Mouse (Mus musculus): ENCODE data around the gene Il11. TPM values are rescaled to one million over a fixed set of nuclear protein-coding genes. Genes with fewer than 3 reads are reported as not detected.
"Not testable (repeated sequence)": the region's sequence is repeated elsewhere in the genome, so short reads cannot be mapped to it uniquely, and the experiment has no call there.

The Il11 gene
- total RNA-seq (2021), result under 1 TPM; 0.17 to 0.51 TPM
- long read RNA-seq, experiment 1, result 0 reads
- long read RNA-seq, experiment 2, partial matches to known transcripts, result 0 of 3 reads
- long read RNA-seq, experiment 2, other reads (novel, unspliced or antisense), result 3 of 3 reads

- no peak for DNase-seq (ENCODE audit: low spot score in 2 of 2)
Observed at GRCm38 (mm10) chr7:4782759-4783158, at the start of gene Il11, which contains the start of gene Tmem190. Gene Il11 (minus strand): TSS chr7:4782859. Gene Tmem190 (plus strand): TSS chr7:4782937.

DNA sequence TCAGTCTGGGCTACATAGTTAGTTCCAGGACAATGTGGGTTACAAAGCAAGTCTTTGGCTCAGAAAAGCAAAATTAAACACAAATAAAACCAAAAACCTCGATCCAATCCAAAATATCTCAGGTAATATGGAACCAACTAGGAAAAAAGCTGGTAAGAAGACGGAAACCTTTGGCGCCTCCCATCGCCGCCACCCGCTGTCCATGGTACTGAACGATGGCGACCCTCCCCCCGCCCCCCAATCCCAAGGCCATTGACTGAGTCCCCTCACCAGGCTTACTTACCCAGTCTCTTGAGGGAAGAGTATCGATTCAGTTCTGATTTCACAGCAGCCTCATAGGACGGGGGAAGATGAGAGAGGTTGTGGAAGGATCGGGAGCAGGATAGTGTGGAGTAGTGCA, 47.8 kb upstream of the Il11 start:
- no peak for DNase-seq (ENCODE audit: low spot score in 2 of 2)

DNA sequence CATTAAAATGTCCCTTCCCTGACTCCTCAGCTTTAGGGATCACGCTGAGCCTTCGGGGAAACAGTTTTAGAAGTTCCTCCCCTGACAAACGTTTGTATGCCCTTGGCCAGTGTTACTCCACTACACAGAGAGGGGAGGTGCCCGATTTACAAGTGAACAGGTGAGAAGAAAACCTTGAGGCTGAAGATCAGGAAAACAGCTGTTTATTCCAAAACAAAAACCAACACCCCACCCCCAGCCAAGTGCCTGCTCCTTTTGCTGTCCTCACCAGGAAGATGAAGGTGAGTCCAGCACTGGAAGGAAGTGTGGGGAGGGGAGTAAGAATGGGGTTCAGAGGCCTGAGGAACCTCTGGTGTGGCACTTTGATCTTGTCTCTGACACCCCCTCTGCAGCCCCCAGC, 42.7 kb upstream of the Il11 start:
- no peak for DNase-seq (ENCODE audit: low spot score in 2 of 2)

DNA sequence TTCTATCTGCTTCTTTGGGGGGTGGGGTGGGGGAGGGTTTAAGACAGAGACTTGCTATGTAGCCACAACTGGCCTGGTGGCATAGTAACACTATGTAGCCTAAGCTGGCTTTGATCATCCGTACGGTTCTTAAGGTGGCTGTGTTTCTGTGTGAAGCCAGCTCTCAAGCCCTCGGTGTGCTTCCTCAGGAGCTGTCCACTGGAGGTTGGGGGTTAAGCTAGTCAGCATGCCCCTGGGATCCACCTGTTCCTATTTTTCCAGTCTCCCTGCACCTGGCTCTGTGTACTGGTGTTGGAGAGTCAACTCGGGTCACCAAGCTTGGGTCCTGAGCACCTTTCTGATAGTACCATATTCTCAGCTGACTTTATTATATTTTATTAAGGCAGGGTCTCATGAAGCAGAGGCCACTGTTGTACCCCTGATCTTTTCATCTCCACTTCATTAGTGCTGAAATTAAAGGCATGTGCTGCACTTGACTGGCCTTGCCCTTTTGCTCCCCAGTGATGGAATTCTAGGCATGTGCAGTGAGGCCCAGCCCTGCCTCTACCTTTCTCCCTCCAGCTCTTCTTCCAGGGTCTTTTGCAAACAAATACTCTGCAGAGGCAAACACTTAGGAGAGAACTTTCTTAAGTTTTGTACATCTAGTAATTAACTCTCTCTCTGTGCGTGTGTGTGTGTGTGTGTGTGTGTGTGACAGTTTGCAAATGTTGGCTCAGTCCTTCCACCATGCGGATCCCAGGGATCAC, 39.7 kb upstream of the Il11 start:
- no peak for DNase-seq (ENCODE audit: low spot score in 2 of 2)

- no peak for DNase-seq (ENCODE audit: low spot score in 2 of 2)
Observed at GRCm38 (mm10) chr7:4821690-4822089, 39.0 kb upstream of the Il11 start.

GRCm38 (mm10) chr7:4820925-4821324, 38.3 kb upstream of the Il11 start:
- DNase-seq (ENCODE audit: low spot score in 2 of 2), result not testable (repeated sequence)

GRCm38 (mm10) chr7:4816559-4816958, 33.9 kb upstream of the Il11 start:
- DNase-seq (ENCODE audit: low spot score in 2 of 2), result no peak

GRCm38 (mm10) chr7:4813105-4813791, 30.6 kb upstream of the Il11 start:
- DNase-seq (ENCODE audit: low spot score in 2 of 2), result no peak

DNA sequence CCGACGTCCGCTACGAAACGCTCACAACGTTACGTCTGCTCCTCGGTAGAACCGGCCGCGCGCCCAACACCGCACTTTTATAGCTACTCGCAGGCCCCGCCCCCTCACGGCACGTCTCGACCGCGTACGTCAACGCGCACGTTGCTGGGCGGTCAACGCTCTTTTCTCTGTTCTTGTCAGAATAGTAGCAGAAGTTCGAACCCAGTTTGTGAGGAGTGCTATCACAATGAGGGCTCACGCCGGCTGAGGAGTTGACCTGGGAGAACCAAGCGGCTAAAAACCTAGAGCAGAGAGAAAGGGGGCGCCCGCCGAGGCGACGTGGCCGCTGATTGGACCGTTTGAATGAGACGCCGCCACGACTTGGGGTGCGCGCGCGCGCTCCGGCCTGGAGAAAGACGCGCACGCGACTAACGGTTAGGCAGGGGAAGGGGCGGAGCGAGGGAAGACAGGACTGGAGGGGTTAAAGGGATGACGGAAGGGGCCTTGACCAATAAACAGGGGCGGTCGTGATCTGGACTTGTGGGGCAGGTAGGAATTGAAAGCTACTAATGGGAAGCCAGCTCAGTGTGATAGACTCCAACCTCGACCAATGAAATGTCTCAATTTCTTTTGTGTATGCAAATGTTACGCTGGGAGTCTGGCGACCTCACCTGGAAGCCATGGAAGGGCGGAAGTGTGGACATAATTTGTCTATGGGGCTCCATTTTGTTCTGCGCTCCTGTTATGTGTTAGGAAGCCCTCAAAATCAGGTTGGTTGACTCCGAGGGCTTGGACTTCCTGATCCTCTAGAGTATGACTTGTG, 29.8 kb upstream of the Il11 start, which contains the start of gene Ube2s:
Gene Ube2s (minus strand): TSS at position 288 of the 802 bp plus-strand sequence.
- peak; percentile 97 to 98 for DNase-seq (ENCODE audit: low spot score in 2 of 2)

GRCm38 (mm10) chr7:4811842-4812302, 29.2 kb upstream of the Il11 start:
- peak in 1 of 2 experiments; percentile 57 for DNase-seq (ENCODE audit: low spot score in 2 of 2)

DNA sequence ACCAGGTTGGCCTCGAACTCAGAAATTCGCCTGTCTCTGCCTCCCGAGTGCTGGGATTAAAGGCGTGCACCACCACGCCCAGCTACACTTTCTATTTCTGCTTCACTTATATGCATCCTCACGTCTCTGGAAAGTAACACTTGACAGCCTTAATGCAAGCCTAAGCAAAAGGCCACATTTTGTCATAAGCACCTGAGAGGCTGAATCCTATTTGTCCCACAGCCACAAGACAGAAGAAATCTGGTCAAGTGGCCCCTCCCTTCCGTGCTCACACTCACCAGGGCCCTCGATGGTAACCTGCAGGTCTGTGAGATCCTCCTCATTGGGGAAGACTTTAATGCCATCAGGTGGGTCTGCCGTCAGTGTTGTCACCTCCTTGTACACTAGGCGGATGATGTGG, 28.5 kb upstream of the Il11 start:
- not testable (repeated sequence) for DNase-seq (ENCODE audit: low spot score in 2 of 2)

- no peak for DNase-seq (ENCODE audit: low spot score in 2 of 2)
Observed at GRCm38 (mm10) chr7:4806716-4807115, 24.1 kb upstream of the Il11 start.

- DNase-seq (ENCODE audit: low spot score in 2 of 2), result no peak
Observed at GRCm38 (mm10) chr7:4802247-4802646, 19.6 kb upstream of the Il11 start.

DNA sequence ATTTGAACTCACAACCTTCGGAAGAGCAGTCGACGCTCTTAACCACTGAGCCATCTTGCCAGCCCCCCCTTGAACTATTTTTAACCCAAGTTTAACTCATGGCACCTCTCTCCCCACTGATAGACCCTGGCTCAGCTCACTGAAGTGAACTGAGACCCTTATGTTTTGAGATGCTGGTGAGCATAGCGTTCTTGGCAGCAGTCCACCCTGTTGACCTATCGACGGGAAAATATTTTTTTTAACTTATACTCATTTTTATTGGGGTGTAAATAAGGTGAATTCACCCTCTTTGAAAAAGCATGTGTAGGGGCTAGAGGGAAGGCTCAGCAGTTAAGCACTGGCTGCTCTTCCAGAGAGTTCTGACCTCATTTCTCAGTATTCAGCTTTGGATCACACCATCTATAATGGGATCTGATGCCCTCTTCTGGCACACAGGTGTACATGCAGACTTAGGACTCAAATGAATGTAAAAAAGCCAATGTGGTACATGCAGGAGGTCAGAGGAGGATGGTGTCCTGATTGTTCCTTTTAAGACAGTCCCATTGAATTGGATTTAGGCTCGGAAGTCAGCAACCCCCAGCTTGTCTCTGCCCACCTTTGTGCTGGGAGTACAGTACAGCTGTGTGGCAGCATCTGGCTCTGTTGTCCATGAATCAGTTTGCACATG, 13.2 kb upstream of the Il11 start:
- no peak for DNase-seq (ENCODE audit: low spot score in 2 of 2)

- no peak for DNase-seq (ENCODE audit: low spot score in 2 of 2)
Observed at GRCm38 (mm10) chr7:4794631-4795168, 12.0 kb upstream of the Il11 start.

GRCm38 (mm10) chr7:4793674-4794073, 11.0 kb upstream of the Il11 start:
- DNase-seq (ENCODE audit: low spot score in 2 of 2), result no peak

DNA sequence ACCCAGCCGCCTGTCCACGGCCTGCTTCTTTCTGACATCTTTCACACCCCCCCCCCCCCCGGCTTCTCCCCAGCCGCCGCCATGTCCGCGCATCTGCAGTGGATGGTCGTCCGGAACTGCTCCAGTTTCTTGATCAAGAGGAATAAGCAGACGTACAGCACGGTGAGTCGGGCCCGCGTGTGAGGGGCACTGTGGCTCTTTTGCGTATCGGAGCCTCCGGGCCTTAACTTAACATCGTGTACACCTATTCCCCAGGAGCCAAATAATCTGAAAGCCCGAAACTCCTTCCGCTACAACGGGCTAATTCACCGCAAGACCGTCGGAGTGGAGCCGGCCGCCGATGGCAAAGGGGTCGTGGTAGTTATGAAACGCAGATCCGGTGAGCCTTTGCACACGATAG, 10.6 kb upstream of the Il11 start:
- DNase-seq (ENCODE audit: low spot score in 2 of 2), result not testable (repeated sequence)

GRCm38 (mm10) chr7:4792278-4793212, 9.9 kb upstream of the Il11 start, which contains the start of gene Rpl28:
Gene Rpl28 (plus strand): TSS chr7:4792874.
- peak; percentile 88 to 95 for DNase-seq (ENCODE audit: low spot score in 2 of 2)

DNA sequence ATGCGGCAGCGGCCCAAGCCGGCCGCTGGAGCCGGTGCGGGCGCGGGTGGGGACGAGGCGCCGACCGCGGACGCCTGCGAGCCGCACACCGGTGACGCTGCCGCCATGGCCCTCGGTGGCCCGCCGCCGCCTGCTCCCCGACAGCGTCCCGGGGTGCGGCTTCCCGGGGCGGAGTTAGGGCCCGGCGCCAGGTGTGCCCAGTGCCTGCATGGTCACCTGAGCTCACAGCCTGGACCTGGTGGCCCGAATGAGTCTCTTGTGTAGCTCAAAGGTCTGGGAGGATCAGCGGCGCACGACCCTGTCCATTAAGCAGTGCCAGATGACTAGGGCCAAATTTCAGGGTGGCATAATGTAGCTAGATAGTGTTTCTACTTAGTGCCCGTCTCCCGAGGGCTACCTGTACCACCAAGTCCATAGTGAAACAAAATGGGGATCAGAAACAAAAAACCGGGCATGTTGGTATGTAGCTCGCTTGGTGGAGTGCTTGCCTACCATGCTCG, 6.8 kb upstream of the Il11 start, which contains the start of gene Tmem238:
Gene Tmem238 (minus strand): TSS at position 221 of the 500 bp plus-strand sequence.
- peak in 1 of 2 experiments; percentile 61 for DNase-seq (ENCODE audit: low spot score in 2 of 2)
